Mouse (Mus musculus) spleen, adult 2 months (tissue): ENCODE measurements around the gene Celsr1. TPM values are rescaled to one million over a fixed set of nuclear protein-coding genes. Genes with fewer than 3 reads are reported as not detected.
A peak's percentile ranks its signal among the peaks of the same experiment; 100 is the strongest.
"Not testable (repeated sequence)": the region's sequence is repeated elsewhere in the genome, so short reads cannot be mapped to it uniquely, and the experiment has no call there.

Experiments used
- DNase-seq, 2 experiments: peaks; one replicate each; pipeline versions ENCODE4 v3.0.0 to v3.0.0-alpha.2; 2012 to 2021; ENCODE audit warnings: low spot score in 2 of 2, low read depth in 1 of 2
- H3K27ac ChIP-seq: fragments of 200-500 bp; 2 replicates; pipeline ENCODE4 v1.5.1; 2012; ENCODE audit warnings: low read length, inconsistent platforms; ENCODE audit not compliant: insufficient read depth
- H3K27me3 ChIP-seq: fragments of 200-500 bp; 2 replicates; pipeline ENCODE4 v1.6.1; 2012; ENCODE audit warnings: mild to moderate bottlenecking, moderate library complexity, low read length, inconsistent platforms; ENCODE audit not compliant: control insufficient read depth, insufficient read depth
- H3K36me3 ChIP-seq: fragments of 200-500 bp; 2 replicates; pipeline ENCODE4 v1.6.1; 2012; ENCODE audit warnings: mild to moderate bottlenecking, low read length, inconsistent platforms; ENCODE audit not compliant: control insufficient read depth, insufficient read depth
- H3K4me1 ChIP-seq: fragments of 200-500 bp; 2 replicates; pipeline ENCODE4 v1.6.1; 2011; ENCODE audit warnings: inconsistent platforms; ENCODE audit not compliant: control insufficient read depth, insufficient read depth, insufficient read length
- H3K4me3 ChIP-seq: fragments of 200-500 bp; 2 replicates; pipeline ENCODE4 v1.5.1; 2011; ENCODE audit warnings: mild to moderate bottlenecking, inconsistent platforms; ENCODE audit not compliant: insufficient read depth, insufficient read length; ENCODE audit errors: extremely low read depth
- CTCF ChIP-seq: fragments of 200-500 bp; IDR thresholded peaks from 2 replicates; pipeline ENCODE4 v1.5.1; 2011; ENCODE audit warnings: mild to moderate bottlenecking, inconsistent platforms; ENCODE audit not compliant: insufficient read depth, insufficient read length, insufficient replicate concordance; ENCODE audit errors: extremely low read depth
- POLR2A ChIP-seq: fragments of 200-500 bp; IDR thresholded peaks from 2 replicates; pipeline ENCODE4 v1.6.1; 2011; ENCODE audit warnings: low read depth, low read length, inconsistent platforms
- WGBS: fragments of 180-500 bp; shearing (Covaris S2); methylation state at CpG from one replicate; pipeline ENCODE4 v1.1.7; 2018; 5-methylcytosine and 5-hydroxymethylcytosine counted together
- polyA plus RNA-seq: library from polyadenylated mRNA; depleted of rRNA; stranded (reverse); fragments of >200 nt; gene quantifications from 2 replicates; pipeline ENCODE4 v1.2.3, GENCODE M21; 2012

The Celsr1 gene
- polyA plus RNA-seq, 1 experiment: 7.4 TPM

DNA sequence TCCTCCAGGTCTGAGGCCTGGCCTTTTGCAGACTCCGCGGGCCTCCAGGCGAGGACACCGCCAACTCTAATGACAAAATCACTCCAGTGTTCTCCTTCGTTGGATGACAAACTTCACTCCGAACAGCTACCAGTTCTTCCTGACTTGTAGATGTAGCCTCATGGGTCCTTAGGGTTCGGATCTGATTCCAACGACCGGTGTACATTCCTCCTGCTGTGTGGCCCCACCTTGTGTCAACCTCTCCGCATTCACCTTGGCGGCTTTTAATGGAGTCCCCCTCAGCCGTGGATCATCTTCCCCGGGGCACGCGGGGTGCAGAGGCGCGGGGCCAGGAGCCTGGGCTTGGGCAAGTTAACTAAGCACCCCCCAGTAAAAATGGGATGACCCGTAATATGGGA lies 154.1 kb downstream of the Celsr1 start:
- Histone ChIP-seq H3K27me3 (no peaks in the 10 kb centered on the region), H3K4me3 (peak overlapping the region; percentile 85), H3K4me1 (peaks cover 6% of the 10 kb centered on the region; the same call in 1 of the 2 replicates), H3K27ac (peak overlapping the region; percentile 75), H3K36me3 (peaks cover 6% of the 10 kb centered on the region)
- no peak for TF ChIP-seq POLR2A
- TF ChIP-seq CTCF: no peak
- WGBS: under 1% methylated on average over 18 of the region's 18 CpGs
- DNase-seq: no peak

DNA sequence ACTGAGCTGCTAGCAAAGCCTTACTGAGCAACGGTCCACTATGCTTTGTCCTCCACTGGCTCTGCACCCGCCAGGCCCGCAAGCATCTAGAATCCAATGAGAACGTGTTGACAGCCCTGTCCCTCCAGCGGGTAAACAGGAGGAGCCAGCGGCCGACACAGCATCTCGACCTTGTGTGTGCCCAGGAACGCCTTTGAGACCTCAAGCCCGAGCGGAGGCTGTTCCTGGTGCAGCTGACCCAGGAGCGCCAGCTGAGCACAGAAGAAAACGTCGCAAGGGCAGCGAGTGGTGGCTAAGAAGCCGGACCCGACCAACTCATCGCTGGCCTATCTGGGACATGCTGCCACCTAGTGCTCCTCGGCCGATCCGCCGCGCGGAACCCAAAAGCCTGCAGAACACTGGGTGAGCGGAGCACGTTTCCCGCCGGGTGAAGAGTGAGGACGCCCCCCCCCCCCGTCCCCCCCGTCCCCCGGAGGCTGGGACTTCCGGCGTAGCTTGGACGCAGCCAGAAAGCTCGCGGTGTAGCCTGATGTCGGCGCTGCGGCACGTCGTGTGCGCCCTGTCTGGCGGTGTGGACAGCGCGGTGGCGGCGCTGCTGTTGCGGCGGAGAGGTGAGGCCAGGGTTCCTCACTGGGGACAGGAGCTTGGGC lies 154.6 kb downstream of the Celsr1 start, which contains the start of gene Trmu:
Gene Trmu (plus strand): TSS at position 465 of the 650 bp plus-strand sequence.
- Histone ChIP-seq H3K27ac (peak within 1 kb of the TSS; percentile 75), H3K27me3 (no peaks in the 10 kb centered on the region), H3K36me3 (peaks cover 6% of the 10 kb centered on the region), H3K4me1 (peaks cover 6% of the 10 kb centered on the region; the same call in 1 of the 2 replicates), H3K4me3 (peak within 1 kb of the TSS; percentile 85)
- peak; percentile 78 to 79 for DNase-seq
- WGBS: 1% methylated on average over 50 of the region's 50 CpGs
- TF ChIP-seq POLR2A: peak; percentile 29; the same call in 1 of the 2 replicates
- peak; percentile 56; the same call in 1 of the 2 replicates for TF ChIP-seq CTCF

DNA sequence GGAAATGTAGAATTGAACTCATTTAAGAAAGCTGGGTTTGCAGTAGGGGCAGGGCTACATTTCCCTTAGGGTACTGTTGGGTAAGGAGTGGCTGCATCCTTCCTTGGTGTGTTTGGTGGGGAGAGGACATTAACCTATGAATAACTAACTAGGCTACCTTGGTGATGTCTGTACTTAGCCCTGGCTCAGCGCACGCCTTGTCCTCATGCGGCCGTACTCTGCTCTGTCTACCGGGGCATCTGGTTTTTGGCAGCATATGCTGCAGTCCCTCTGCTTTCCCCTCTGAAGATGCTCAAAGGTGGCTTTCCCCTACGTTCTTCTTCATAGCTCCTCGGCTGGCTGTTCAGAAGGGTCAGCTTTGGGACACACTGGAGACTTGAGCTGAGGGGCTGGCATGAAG lies 156.2 kb downstream of the Celsr1 start:
- no peak for DNase-seq
- Histone ChIP-seq H3K4me1 (peaks cover 6% of the 10 kb centered on the region; the same call in 1 of the 2 replicates), H3K4me3 (no peak overlapping the region), H3K36me3 (no peaks in the 10 kb centered on the region), H3K27me3 (no peaks in the 10 kb centered on the region), H3K27ac (no peak overlapping the region)
- 98% methylated on average over 7 of the region's 7 CpGs for WGBS
- no peak for TF ChIP-seq POLR2A
- no peak for TF ChIP-seq CTCF

DNA sequence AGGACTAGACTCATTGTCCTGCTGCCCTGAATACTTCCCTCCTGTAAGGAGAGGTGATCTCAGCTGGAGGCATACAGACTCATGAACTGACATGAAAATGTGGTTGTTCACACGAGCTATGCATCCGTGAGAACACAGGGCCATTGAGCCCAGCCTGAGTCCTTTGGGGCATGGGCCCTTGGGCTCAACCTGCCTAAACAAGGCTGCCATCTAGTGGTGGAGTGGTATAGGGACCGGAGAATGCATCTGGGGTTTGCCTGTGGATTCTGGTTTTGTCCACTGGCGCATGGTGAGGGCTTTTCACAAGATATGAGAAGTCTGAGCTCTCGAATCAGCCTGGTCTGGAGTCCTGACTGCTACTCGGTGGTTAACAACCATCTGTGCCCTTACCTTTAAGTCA lies 165.9 kb downstream of the Celsr1 start:
- H3K27ac ChIP-seq: no peak overlapping the region
- H3K36me3 ChIP-seq: peaks cover 1% of the 10 kb centered on the region; the same call in 1 of the 2 replicates
- H3K27me3 ChIP-seq: no peaks in the 10 kb centered on the region
- TF ChIP-seq POLR2A (no peak), CTCF (peak; percentile 93; the same call in 1 of the 2 replicates)
- DNase-seq: peak; percentile 46 to 61
- no peaks in the 10 kb centered on the region for H3K4me1 ChIP-seq
- H3K4me3 ChIP-seq: no peak overlapping the region
- WGBS: 40% methylated on average over 6 of the region's 6 CpGs

DNA sequence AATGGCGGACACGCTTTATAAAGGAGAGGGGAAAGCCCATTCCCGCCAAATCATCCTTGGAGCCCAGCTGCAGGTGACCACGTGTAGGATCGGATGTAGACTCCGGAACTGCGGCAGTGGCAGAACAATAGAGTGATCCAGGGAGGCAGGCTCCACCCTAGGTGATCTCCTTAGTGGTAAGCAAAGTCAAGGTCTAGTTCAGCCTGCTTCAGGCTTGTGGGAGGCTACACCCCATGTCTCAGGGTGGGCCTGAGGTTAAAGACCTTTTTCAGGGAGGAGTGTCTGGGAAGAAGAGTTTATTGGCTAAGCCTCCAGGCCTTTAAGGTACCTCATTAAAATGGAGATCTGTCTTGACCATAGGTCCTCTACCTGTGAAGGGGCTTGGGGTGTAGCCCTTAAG lies 167.7 kb downstream of the Celsr1 start:
- H3K27ac ChIP-seq, H3K4me1 ChIP-seq, DNase-seq, H3K36me3 ChIP-seq, H3K27me3 ChIP-seq, H3K4me3 ChIP-seq: not testable (repeated sequence)
- WGBS: 94% methylated on average over 7 of the region's 7 CpGs

DNA sequence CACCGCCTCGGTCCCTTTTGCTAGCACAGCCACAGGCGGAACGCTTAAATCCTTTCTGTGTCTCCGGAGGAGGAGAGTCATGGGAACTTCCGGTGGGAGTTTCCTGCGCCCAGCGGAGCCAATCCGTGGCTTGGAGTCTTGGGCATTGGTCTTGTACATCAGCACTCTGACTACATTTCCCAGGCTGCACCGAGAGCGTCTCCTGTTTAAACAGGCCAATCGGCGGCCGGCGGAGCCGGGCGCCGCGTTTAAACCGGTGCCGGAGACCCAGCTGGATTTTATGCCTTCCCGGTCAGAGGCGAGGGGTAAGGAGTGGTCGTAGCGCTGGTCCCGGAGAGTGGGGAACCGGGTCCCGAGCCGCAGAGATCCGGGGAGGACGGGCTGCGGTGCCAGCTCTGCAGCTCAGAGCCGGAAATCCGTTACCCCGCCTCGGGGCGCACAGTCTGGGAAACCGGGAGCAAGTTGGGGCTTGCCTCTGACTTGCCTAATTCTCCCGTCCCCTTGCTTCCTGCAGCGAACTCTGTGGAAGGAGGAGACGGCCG lies 174.0 kb downstream of the Celsr1 start, which contains the start of gene Gtse1:
Gene Gtse1 (plus strand): TSS at position 256 of the 542 bp plus-strand sequence.
- TF ChIP-seq CTCF: no peak
- TF ChIP-seq POLR2A: 0 out of 2 replicates have a peak, but pooled peaks have one; percentile 17
- peak within 1 kb of the TSS; percentile 88 for H3K4me3 ChIP-seq
- under 1% methylated on average over 42 of the region's 42 CpGs for WGBS

More for the DNA sequence above, 174.0 kb downstream of the Celsr1 start, which contains the start of gene Gtse1:
- H3K27ac ChIP-seq: no peak within 1 kb of the TSS; the same call in 1 of the 2 replicates
- H3K4me1 ChIP-seq: peaks cover 4% of the 10 kb centered on the region; the same call in 1 of the 2 replicates
- no peaks in the 10 kb centered on the region for H3K36me3 ChIP-seq
- H3K27me3 ChIP-seq: no peaks in the 10 kb centered on the region
- peak; percentile 87 to 88 for DNase-seq
